Mouse (Mus musculus) midbrain, embryonic 12.5 days (tissue): Measurements from ENCODE around the gene Il17rd. TPM values are rescaled to one million over a fixed set of nuclear protein-coding genes. Genes with fewer than 3 reads are reported as not detected.

Experiments
- polyA plus RNA-seq: library from polyadenylated mRNA; unstranded; fragments of >200 nt; fragmentation: Nextera tagmentation; extraction: Ambion mirVana; gene quantifications from 2 replicates; pipeline ENCODE4 v1.2.1, GENCODE M21; 2016

Gene Il17rd
- polyA plus RNA-seq, 1 experiment from 2014 or later: 4.8 TPM

Other genes with a start within 250 kb of the Il17rd start
- 0.30 TPM in 1 of 2 replicates, not detected in the other for gene Asb14, start 144.4 kb upstream of the Il17rd start, polyA plus RNA-seq
- 46.9 and 48.2 TPM in 2 replicates for gene Appl1, start 67.7 kb upstream of the Il17rd start, polyA plus RNA-seq
- gene Hesx1, start 44.5 kb upstream of the Il17rd start, polyA plus RNA-seq: not detected in 2 replicates
- gene Arhgef3, start 76.0 kb downstream of the Il17rd start, polyA plus RNA-seq: 2.1 and 2.2 TPM in 2 replicates